Mouse (Mus musculus) neural tube, embryonic 15.5 days (tissue): ENCODE results near the gene Misp. TPM values are rescaled to one million over a fixed set of nuclear protein-coding genes. Genes with fewer than 3 reads are reported as not detected.

Experiments
- ATAC-seq: fragments of 200-750 bp; cut with Nextera tagmentation; 2 replicates; pipeline ENCODE4 v1.8.0; 2017; ENCODE audit warnings: mild to moderate bottlenecking, moderate TSS enrichment, moderate library complexity; ENCODE audit not compliant: low FRiP score
- H3K27ac ChIP-seq: fragments of 300-500 bp; sonication (generic); replicated peaks from 2 replicates; pipeline ENCODE4 v1.5.1; 2015; ENCODE audit warnings: mild to moderate bottlenecking, inconsistent platforms
- H3K27me3 ChIP-seq: fragments of 300-500 bp; sonication (generic); replicated peaks from 2 replicates; pipeline ENCODE4 v1.6.1; 2015; ENCODE audit warnings: inconsistent platforms
- H3K36me3 ChIP-seq: fragments of 300-500 bp; sonication (generic); 2 replicates; pipeline ENCODE4 v1.6.1; 2015; ENCODE audit warnings: inconsistent platforms
- H3K4me1 ChIP-seq: fragments of 300-500 bp; sonication (generic); 2 replicates; pipeline ENCODE4 v1.6.1; 2015; ENCODE audit warnings: inconsistent platforms
- H3K4me2 ChIP-seq: fragments of 300-500 bp; sonication (generic); 2 replicates; pipeline ENCODE4 v1.6.1; 2015; ENCODE audit warnings: inconsistent platforms, mild to moderate bottlenecking, moderate library complexity
- H3K4me3 ChIP-seq: fragments of 300-500 bp; sonication (generic); replicated peaks from 2 replicates; pipeline ENCODE4 v1.5.1; 2015; ENCODE audit warnings: mild to moderate bottlenecking, inconsistent platforms
- H3K9ac ChIP-seq: fragments of 300-500 bp; sonication (generic); replicated peaks from 2 replicates; pipeline ENCODE4 v1.6.1; 2015; ENCODE audit warnings: mild to moderate bottlenecking, inconsistent platforms
- H3K9me3 ChIP-seq: fragments of 300-500 bp; sonication (generic); replicated peaks from 2 replicates; pipeline ENCODE4 v1.6.1; 2016; ENCODE audit warnings: inconsistent platforms
- WGBS: fragments of 180-500 bp; shearing (Covaris S2); methylation state at CpG from one replicate; pipeline ENCODE4 v1.1.7; 2015; ENCODE audit warnings: mixed read lengths; 5-methylcytosine and 5-hydroxymethylcytosine counted together
- polyA plus RNA-seq: library from polyadenylated mRNA; unstranded; fragments of >200 nt; fragmentation: Nextera tagmentation; extraction: Ambion mirVana; gene quantifications from 2 replicates; pipeline ENCODE4 v1.2.1, GENCODE M21; 2015

Gene Misp
- polyA plus RNA-seq: 0.33 and 11.5 TPM in 2 replicates

- H3K36me3 ChIP-seq: peaks cover 49% of the 10 kb centered on the region
- peaks cover 10% of the 10 kb centered on the region; the same call in 1 of the 2 replicates for H3K4me1 ChIP-seq
- H3K4me3 ChIP-seq: no peak within 1 kb of the TSS
- WGBS: 75% methylated on average over 11 of the region's 11 CpGs
- no peak within 1 kb of the TSS for H3K27ac ChIP-seq
- no peak within 1 kb of the TSS for H3K4me2 ChIP-seq
- no peak for ATAC-seq
- H3K9ac ChIP-seq: no peak within 1 kb of the TSS
- H3K9me3 ChIP-seq: no peaks in the 10 kb centered on the region
- no peaks in the 10 kb centered on the region for H3K27me3 ChIP-seq
Measured at GRCm38 (mm10) chr10:79820782-79821181, at the start of gene Misp. Misp (plus strand) TSS chr10:79820989.

DNA sequence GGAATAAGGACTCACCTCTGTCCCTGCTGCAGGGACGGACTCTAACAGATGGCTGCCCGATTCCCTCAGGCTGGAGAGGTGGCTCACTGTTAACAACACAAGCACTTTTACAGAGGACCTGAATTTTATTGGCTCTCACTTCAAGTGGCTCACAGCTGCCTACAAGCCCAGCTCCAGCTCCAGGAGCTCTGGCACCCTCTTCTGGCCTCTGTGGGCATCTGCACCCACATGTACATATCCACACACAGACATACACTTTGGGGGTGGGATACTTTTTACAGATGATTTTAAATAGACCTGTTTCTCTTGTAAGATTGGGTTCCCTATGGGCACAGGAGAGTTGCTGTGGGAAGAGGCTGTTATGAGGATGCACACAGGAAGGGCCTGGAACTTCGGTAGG is 48.5 kb upstream of the Misp start:
- Histone ChIP-seq H3K36me3 (no peaks in the 10 kb centered on the region), H3K9ac (no peak overlapping the region), H3K27ac (no peak overlapping the region), H3K9me3 (no peaks in the 10 kb centered on the region), H3K27me3 (peaks cover 15% of the 10 kb centered on the region), H3K4me3 (no peak overlapping the region), H3K4me2 (no peak overlapping the region), H3K4me1 (peaks cover 19% of the 10 kb centered on the region)
- ATAC-seq: no peak
- WGBS: 93% methylated on average over 3 of the region's 3 CpGs

DNA sequence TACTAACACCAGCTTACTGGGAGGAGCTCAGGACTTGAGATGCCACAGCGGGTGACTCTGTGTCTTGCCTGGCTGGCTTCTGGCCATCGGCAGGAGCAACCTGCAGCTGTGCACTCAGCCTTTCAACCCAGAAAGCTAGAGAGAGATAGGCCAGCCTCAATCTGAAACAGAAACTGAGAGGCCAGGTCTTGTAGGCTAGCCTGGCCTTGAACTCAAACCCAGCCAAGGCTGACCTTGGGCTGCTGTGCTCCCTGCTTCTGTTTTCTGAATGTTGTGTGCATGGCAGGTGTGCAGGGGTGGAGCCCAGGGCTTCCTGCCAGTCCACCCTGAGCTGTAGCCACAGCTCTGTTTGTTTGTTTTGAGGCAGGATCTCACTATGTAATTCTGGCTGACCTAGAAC is 47.6 kb upstream of the Misp start:
- H3K9me3 ChIP-seq: no peaks in the 10 kb centered on the region
- no peak overlapping the region for H3K27ac ChIP-seq
- WGBS: 92% methylated on average over 2 of the region's 2 CpGs
- peaks cover 20% of the 10 kb centered on the region for H3K4me1 ChIP-seq
- H3K4me3 ChIP-seq: no peak overlapping the region
- no peak overlapping the region for H3K4me2 ChIP-seq
- H3K27me3 ChIP-seq: peaks cover 23% of the 10 kb centered on the region
- H3K9ac ChIP-seq: no peak overlapping the region
- no peak for ATAC-seq
- no peaks in the 10 kb centered on the region for H3K36me3 ChIP-seq

- no peak overlapping the region for H3K27ac ChIP-seq
- H3K4me2 ChIP-seq: no peak overlapping the region
- H3K4me3 ChIP-seq: no peak overlapping the region
- no peak overlapping the region for H3K9ac ChIP-seq
- no peaks in the 10 kb centered on the region for H3K36me3 ChIP-seq
- H3K9me3 ChIP-seq: no peaks in the 10 kb centered on the region
- H3K27me3 ChIP-seq: peaks cover 36% of the 10 kb centered on the region
- WGBS: 68% methylated on average over 5 of the region's 5 CpGs
- H3K4me1 ChIP-seq: peaks cover 18% of the 10 kb centered on the region
- no peak for ATAC-seq
Measured at GRCm38 (mm10) chr10:79774486-79775279, 46.1 kb upstream of the Misp start.

DNA sequence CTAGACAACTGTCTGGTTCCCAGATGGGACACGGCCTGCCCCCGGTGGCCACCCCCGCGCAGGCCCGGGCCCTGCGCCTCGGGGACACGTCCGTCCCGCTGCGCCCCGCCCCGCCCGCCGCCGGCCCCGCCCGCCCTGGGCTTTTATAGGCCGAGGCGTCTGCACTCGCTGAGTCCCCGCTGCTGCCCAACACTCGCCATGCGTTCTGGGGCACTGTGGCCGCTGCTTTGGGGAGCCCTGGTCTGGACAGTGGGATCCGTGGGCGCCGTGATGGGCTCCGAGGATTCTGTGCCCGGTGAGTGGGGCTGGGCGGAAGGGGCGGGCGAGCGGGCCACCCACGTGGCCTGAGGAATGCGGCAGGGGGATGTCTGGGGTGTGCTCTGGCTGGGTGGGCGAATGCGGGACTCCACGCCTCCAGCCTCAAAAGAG is 43.7 kb upstream of the Misp start, which contains the start of gene Fstl3:
Gene Fstl3 (plus strand): TSS at position 170 of the 429 bp plus-strand sequence.
- Histone ChIP-seq H3K27ac (no peak within 1 kb of the TSS), H3K4me1 (peaks cover 34% of the 10 kb centered on the region), H3K36me3 (no peaks in the 10 kb centered on the region), H3K4me2 (peak within 1 kb of the TSS; percentile 54), H3K9ac (peak within 1 kb of the TSS; percentile 20), H3K27me3 (peaks cover 41% of the 10 kb centered on the region), H3K4me3 (peak within 1 kb of the TSS; percentile 30), H3K9me3 (no peaks in the 10 kb centered on the region)
- ATAC-seq: no peak
- under 1% methylated on average over 38 of the region's 39 CpGs for WGBS

DNA sequence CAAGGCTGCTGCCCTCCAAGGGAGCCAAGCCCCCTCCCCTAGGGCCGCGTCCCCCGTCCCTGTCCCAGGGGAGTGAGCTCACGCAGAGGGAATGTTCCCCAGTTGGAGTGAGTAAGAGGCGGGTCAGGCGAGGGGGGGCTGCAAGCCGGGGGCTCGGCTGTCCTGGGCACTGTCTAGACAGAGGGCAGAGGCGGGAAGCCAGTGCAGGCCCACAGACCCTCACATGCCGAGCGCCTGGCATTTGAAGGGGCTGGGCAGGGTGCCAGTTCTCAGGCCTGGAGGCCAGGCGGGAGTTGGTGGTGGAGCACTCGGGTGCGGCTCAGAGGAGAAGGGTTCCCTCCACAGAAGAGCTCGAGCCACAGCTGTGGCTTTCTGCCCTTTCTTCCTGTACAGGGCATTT is 42.8 kb upstream of the Misp start:
- peaks cover 34% of the 10 kb centered on the region for H3K4me1 ChIP-seq
- H3K27me3 ChIP-seq: peaks cover 41% of the 10 kb centered on the region
- no peaks in the 10 kb centered on the region for H3K9me3 ChIP-seq
- H3K4me2 ChIP-seq: no peak overlapping the region
- no peak overlapping the region for H3K4me3 ChIP-seq
- no peaks in the 10 kb centered on the region for H3K36me3 ChIP-seq
- H3K9ac ChIP-seq: no peak overlapping the region
- 7% methylated on average over 15 of the region's 15 CpGs for WGBS
- no peak overlapping the region for H3K27ac ChIP-seq
- ATAC-seq: no peak

- Histone ChIP-seq H3K27ac (no peak overlapping the region), H3K4me1 (peaks cover 36% of the 10 kb centered on the region), H3K9ac (no peak overlapping the region), H3K4me2 (peak overlapping the region; percentile 90; the same call in 1 of the 2 replicates), H3K9me3 (no peaks in the 10 kb centered on the region), H3K27me3 (peaks cover 41% of the 10 kb centered on the region), H3K4me3 (no peak overlapping the region), H3K36me3 (no peaks in the 10 kb centered on the region)
- 19% methylated on average over 2 of the region's 2 CpGs for WGBS
- ATAC-seq: no peak
Measured at GRCm38 (mm10) chr10:79779193-79779592, 41.6 kb upstream of the Misp start.

GRCm38 (mm10) chr10:79779784-79780663 is 40.8 kb upstream of the Misp start:
- Histone ChIP-seq H3K27me3 (peaks cover 45% of the 10 kb centered on the region), H3K27ac (0 out of 2 replicates have a peak overlapping the region, but pooled peaks have one; percentile 45)
- WGBS: 2% methylated on average over 55 of the region's 55 CpGs

GRCm38 (mm10) chr10:79780664-79781015 is 40.1 kb upstream of the Misp start:
- Histone ChIP-seq H3K36me3 (no peaks in the 10 kb centered on the region), H3K27me3 (peaks cover 46% of the 10 kb centered on the region), H3K4me2 (peak overlapping the region; percentile 90), H3K4me1 (peaks cover 37% of the 10 kb centered on the region), H3K27ac (0 out of 2 replicates have a peak overlapping the region, but pooled peaks have one; percentile 45), H3K9me3 (no peaks in the 10 kb centered on the region), H3K9ac (peak overlapping the region; percentile 45), H3K4me3 (peak overlapping the region; percentile 49)
- WGBS: 0% methylated on average over 13 of the region's 13 CpGs
- ATAC-seq: no peak; the same call in 1 of the 2 replicates

More at GRCm38 (mm10) chr10:79779784-79780663, 40.8 kb upstream of the Misp start:
- no peaks in the 10 kb centered on the region for H3K36me3 ChIP-seq
- H3K9ac ChIP-seq: peak overlapping the region; percentile 45
- peaks cover 37% of the 10 kb centered on the region for H3K4me1 ChIP-seq
- peak; percentile 91 for ATAC-seq
- H3K4me2 ChIP-seq: peak overlapping the region; percentile 90
- peak overlapping the region; percentile 49 for H3K4me3 ChIP-seq
- no peaks in the 10 kb centered on the region for H3K9me3 ChIP-seq

- Histone ChIP-seq H3K9ac (no peak overlapping the region), H3K4me1 (peaks cover 37% of the 10 kb centered on the region), H3K9me3 (no peaks in the 10 kb centered on the region), H3K4me2 (peak overlapping the region; percentile 90), H3K4me3 (peak overlapping the region; percentile 49), H3K27ac (no peak overlapping the region), H3K36me3 (no peaks in the 10 kb centered on the region), H3K27me3 (peaks cover 46% of the 10 kb centered on the region)
- 27% methylated on average over 21 of the region's 21 CpGs for WGBS
- peak; percentile 5; the same call in 1 of the 2 replicates for ATAC-seq
Measured at GRCm38 (mm10) chr10:79781139-79781538, 39.6 kb upstream of the Misp start.

DNA sequence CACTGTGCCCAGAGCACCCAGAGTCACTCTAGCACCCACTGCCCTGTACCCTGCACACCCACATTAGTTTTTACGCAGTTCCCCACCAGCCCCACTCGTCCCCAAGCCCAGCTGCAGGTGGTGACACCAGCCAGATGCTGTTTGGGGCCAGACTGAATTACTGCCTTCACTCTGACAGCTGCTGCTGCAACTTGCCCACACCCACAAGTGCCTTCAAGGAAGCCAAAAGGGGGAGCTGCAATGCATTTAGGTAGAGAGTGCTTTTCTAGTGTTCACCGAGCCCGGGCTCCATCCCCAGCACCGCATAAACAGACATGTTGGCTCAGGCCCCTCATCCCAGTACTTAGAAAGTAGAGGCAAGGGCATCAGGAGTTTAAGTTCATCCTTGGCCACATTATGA is 38.8 kb upstream of the Misp start:
- whole genome bisulfite sequencing: 55% methylated on average over 5 of the region's 5 CpGs
- H3K4me3 ChIP-seq: no peak overlapping the region
- peaks cover 35% of the 10 kb centered on the region for H3K4me1 ChIP-seq
- no peaks in the 10 kb centered on the region for H3K36me3 ChIP-seq
- H3K27ac ChIP-seq: no peak overlapping the region
- H3K4me2 ChIP-seq: no peak overlapping the region
- ATAC-seq: no peak
- H3K9ac ChIP-seq: no peak overlapping the region
- H3K27me3 ChIP-seq: peaks cover 39% of the 10 kb centered on the region
- no peaks in the 10 kb centered on the region for H3K9me3 ChIP-seq
